Mouse (Mus musculus) embryonic fibroblast, embryonic 13.5 days (primary cell): ENCODE measurements around the gene Cck. TPM values are rescaled to one million over a fixed set of nuclear protein-coding genes. Genes with fewer than 3 reads are reported as not detected.

Experiments
- H3K27ac ChIP-seq: 2 replicates; pipeline ENCODE4 v1.5.1; 2012; ENCODE audit warnings: low read length, control low read depth, inconsistent platforms; ENCODE audit not compliant: insufficient read depth
- H3K4me1 ChIP-seq: 2 replicates; pipeline ENCODE4 v1.6.1; 2011; ENCODE audit warnings: low read length; ENCODE audit not compliant: control insufficient read depth, insufficient read depth
- H3K4me3 ChIP-seq: 2 replicates; pipeline ENCODE4 v1.5.1; 2011; ENCODE audit warnings: mild to moderate bottlenecking, control low read depth, low read length; ENCODE audit not compliant: insufficient read depth
- CTCF ChIP-seq: IDR thresholded peaks from 2 replicates; pipeline ENCODE4 v1.5.1; 2011; ENCODE audit warnings: mild to moderate bottlenecking, control low read depth, low read length, moderate library complexity, borderline replicate concordance; ENCODE audit not compliant: insufficient read depth
- POLR2A ChIP-seq: IDR thresholded peaks from 2 replicates; pipeline ENCODE4 v1.6.1; 2011; ENCODE audit warnings: low read depth, mild to moderate bottlenecking, control low read depth, low read length, moderate library complexity
- polyA plus RNA-seq: library from polyadenylated mRNA; stranded (reverse); fragments of >200 nt; gene quantifications from 2 replicates; pipeline ENCODE4 v1.2.4, GENCODE M21; 2011; ENCODE audit warnings: low read depth; ENCODE audit not compliant: missing spikeins, insufficient read length

Gene Cck
- polyA plus RNA-seq, 1 experiment, result 4.6 TPM

- H3K27ac ChIP-seq, result no peak overlapping the region
- H3K4me1 ChIP-seq, result no peaks in the 10 kb centered on the region
- TF ChIP-seq POLR2A, result no peak
- no peak for TF ChIP-seq CTCF
- H3K4me3 ChIP-seq, result no peak overlapping the region
Measured at GRCm38 (mm10) chr9:121443696-121444366, 51.7 kb downstream of the Cck start.

GRCm38 (mm10) chr9:121442145-121442544, 53.3 kb downstream of the Cck start:
- TF ChIP-seq CTCF, result no peak
- TF ChIP-seq POLR2A, result no peak
- Histone ChIP-seq H3K4me3 (no peak overlapping the region), H3K27ac (no peak overlapping the region), H3K4me1 (no peaks in the 10 kb centered on the region)

Other genes starting within 250 kb of the Cck start
- gene Ulk4, start 218.5 kb downstream of the Cck start, polyA plus RNA-seq, result 2.5 and 4.6 TPM in 2 replicates
- 38.4 and 41.5 TPM in 2 replicates for gene Trak1, start 198.2 kb downstream of the Cck start, polyA plus RNA-seq
- not detected in 2 replicates for gene Lyzl4, start 146.4 kb upstream of the Cck start, polyA plus RNA-seq
- 0.14 TPM in 1 of 2 replicates, not detected in the other for gene Vipr1, start 147.0 kb upstream of the Cck start, polyA plus RNA-seq
- 9.3 and 11.2 TPM in 2 replicates for gene Sec22c, start 209.8 kb upstream of the Cck start, polyA plus RNA-seq
- 46.9 and 59.7 TPM in 2 replicates for gene Ss18l2, start 214.6 kb upstream of the Cck start, polyA plus RNA-seq
- gene Nktr, start 223.5 kb upstream of the Cck start, polyA plus RNA-seq, result 134 and 169 TPM in 2 replicates